Mouse (Mus musculus): Measurements from ENCODE around the gene Usp3.

- TF ChIP-seq CTCF (conservative IDR thresholded peaks at IDR 0.05; ENCODE audit: insufficient read depth, insufficient read length, low read depth, low read length) (no peak), POLR2A (IDR thresholded peaks at IDR 0.05; ENCODE audit: low read depth, low read length) (no peak)
These were observed 5.7 kb upstream of the Usp3 start for GRCm38 (mm10) chr9:66598636-66599035.

Measured in kidney, adult 2 months (tissue).